Mouse (Mus musculus) brain, embryonic 18.5 days (tissue): ENCODE results near the gene Cdk5rap2.

ENCODE experiments used
- DNase-seq: peaks from one replicate; pipeline ENCODE4 v3.0.0-alpha.2; 2012; ENCODE audit warnings: low read depth, low spot score

Gene Cdk5rap2

GRCm38 (mm10) chr4:70353656-70354055 lies 56.6 kb downstream of the Cdk5rap2 start:
- no peak for DNase-seq

GRCm38 (mm10) chr4:70335444-70336144 lies 74.6 kb downstream of the Cdk5rap2 start:
- no peak for DNase-seq

GRCm38 (mm10) chr4:70334995-70335394 lies 75.2 kb downstream of the Cdk5rap2 start:
- no peak for DNase-seq

- DNase-seq = no peak
These were observed 77.3 kb downstream of the Cdk5rap2 start for GRCm38 (mm10) chr4:70332981-70333380.

- no peak for DNase-seq
These were observed 77.7 kb downstream of the Cdk5rap2 start for GRCm38 (mm10) chr4:70332576-70332975.

GRCm38 (mm10) chr4:70331181-70331580 lies 79.1 kb downstream of the Cdk5rap2 start:
- no peak for DNase-seq

GRCm38 (mm10) chr4:70328033-70328432 lies 82.2 kb downstream of the Cdk5rap2 start:
- DNase-seq = no peak

- DNase-seq = no peak
These were observed 82.8 kb downstream of the Cdk5rap2 start for GRCm38 (mm10) chr4:70327436-70327835.

GRCm38 (mm10) chr4:70321586-70321985 lies 88.7 kb downstream of the Cdk5rap2 start:
- no peak for DNase-seq

- DNase-seq = no peak
These were observed 98.1 kb downstream of the Cdk5rap2 start for GRCm38 (mm10) chr4:70312170-70312569.

GRCm38 (mm10) chr4:70311530-70311929 lies 98.7 kb downstream of the Cdk5rap2 start:
- no peak for DNase-seq

- no peak for DNase-seq
These were observed 103.0 kb downstream of the Cdk5rap2 start for GRCm38 (mm10) chr4:70307230-70307629.

GRCm38 (mm10) chr4:70303870-70304269 lies 106.4 kb downstream of the Cdk5rap2 start:
- DNase-seq = no peak

GRCm38 (mm10) chr4:70301187-70301586 lies 109.1 kb downstream of the Cdk5rap2 start:
- no peak for DNase-seq

GRCm38 (mm10) chr4:70289361-70289760 lies 120.9 kb downstream of the Cdk5rap2 start:
- DNase-seq = no peak

GRCm38 (mm10) chr4:70283163-70283562 lies 127.1 kb downstream of the Cdk5rap2 start:
- DNase-seq = no peak

GRCm38 (mm10) chr4:70278882-70279281 lies 131.4 kb downstream of the Cdk5rap2 start:
- peak; percentile 18 for DNase-seq

GRCm38 (mm10) chr4:70278057-70278456 lies 132.2 kb downstream of the Cdk5rap2 start:
- DNase-seq = no peak

- no peak for DNase-seq
These were observed 137.3 kb downstream of the Cdk5rap2 start for GRCm38 (mm10) chr4:70272943-70273342.

GRCm38 (mm10) chr4:70272527-70272926 lies 137.7 kb downstream of the Cdk5rap2 start:
- DNase-seq = no peak

- DNase-seq = no peak
These were observed 142.9 kb downstream of the Cdk5rap2 start for GRCm38 (mm10) chr4:70267213-70267906.

- no peak for DNase-seq
These were observed 145.0 kb downstream of the Cdk5rap2 start for GRCm38 (mm10) chr4:70265248-70265647.

GRCm38 (mm10) chr4:70262850-70263249 lies 147.4 kb downstream of the Cdk5rap2 start:
- no peak for DNase-seq
